ENCODE assay signal across 17 mouse cellular contexts in genomic region chr2:141217490-141217889, GRCm38 (mm10).
DNase-seq lines count a peak whose midpoint lies in the region; ATAC-seq and TF ChIP-seq lines count a peak whose summit lies in the region.
"Had no signal": no experiment of that assay in that cellular context is flagged by ENCODE, and none has a peak within 500 bp of the region (broad histone marks: within the 10 kb centered on the region; RNA-seq: fewer than 3 reads in every experiment).

No protein-coding gene starts in this region.

- no peaks in the 10 kb centered on the region for H3K9me3 ChIP-seq in liver, postnatal 0 days (ENCODE audit: low read length)
- H3K9me3 ChIP-seq: embryonic facial prominence, embryonic 15.5 days had no signal

- no peak overlapping the region for H3K4me2 ChIP-seq in liver, postnatal 0 days (ENCODE audit: low read depth, low read length)
- H3K4me2 ChIP-seq: embryonic facial prominence, embryonic 15.5 days; limb, embryonic 13.5 days had no signal

- H3K9ac ChIP-seq in liver, postnatal 0 days (replicated peaks): no peak overlapping the region
- H3K9ac ChIP-seq: embryonic facial prominence, embryonic 15.5 days; limb, embryonic 13.5 days had no signal

- peak; percentile 78 for DNase-seq in brain, adult 2 months (ENCODE audit: low read depth, low spot score)
- DNase-seq in cerebellum, postnatal 36 days: peak; percentile 55 to 64
- DNase-seq in layer of hippocampus, adult 2 months (ENCODE audit: low spot score in 2 of 2): peak; percentile 16 to 27
- DNase-seq in B cell, adult 2 months: no peak
- no peak for DNase-seq in right cerebral cortex, postnatal 4 days
- no peak for DNase-seq in liver, postnatal 0 days
- no peak for DNase-seq in heart, adult 11 months
- DNase-seq: adrenal gland, adult 2 months; heart, adult 18-20 months; heart, postnatal 14 days; kidney, adult 11 months; lung, adult 18-20 months; spleen, adult 18-20 months had no signal

- WGBS in liver, postnatal 0 days (ENCODE audit: insufficient replicate concordance): 82% methylated on average over 2 of the region's 2 CpGs

- no peaks in the 10 kb centered on the region for H3K27me3 ChIP-seq in liver, postnatal 0 days (ENCODE audit: insufficient read depth, low read length)
- H3K27me3 ChIP-seq: CH12.LX; embryonic facial prominence, embryonic 15.5 days; limb, embryonic 13.5 days had no signal

- no peaks in the 10 kb centered on the region for H3K4me1 ChIP-seq in liver, postnatal 0 days (ENCODE audit: insufficient read depth)
- H3K4me1 ChIP-seq: embryonic facial prominence, embryonic 15.5 days; limb, embryonic 13.5 days had no signal

- peak; percentile 72; the same call in 1 of the 2 replicates for ATAC-seq in cerebellum, adult (ENCODE audit: insufficient number of reproducible peaks, low FRiP score, low TSS enrichment)
- ATAC-seq in liver, postnatal 0 days: no peak

- TF ChIP-seq EP300 in liver, postnatal 0 days (IDR thresholded peaks at IDR 0.05; ENCODE audit: low read depth): no peak

- TF ChIP-seq CTCF in layer of hippocampus, adult 2 months (conservative IDR thresholded peaks at IDR 0.05): no peak
- TF ChIP-seq CTCF in liver, postnatal 0 days (IDR thresholded peaks at IDR 0.05; ENCODE audit: low read depth): no peak

- no peaks in the 10 kb centered on the region for H3K36me3 ChIP-seq in liver, postnatal 0 days (replicated peaks; ENCODE audit: insufficient read depth, low read length)
- H3K36me3 ChIP-seq: embryonic facial prominence, embryonic 15.5 days; limb, embryonic 13.5 days had no signal

- no peak overlapping the region for H3K4me3 ChIP-seq in layer of hippocampus, adult 2 months
- H3K4me3 ChIP-seq in liver, postnatal 0 days (ENCODE audit: low read depth, low read length): no peak overlapping the region
- H3K4me3 ChIP-seq: embryonic facial prominence, embryonic 15.5 days; limb, embryonic 13.5 days had no signal

- H3K27ac ChIP-seq in layer of hippocampus, adult 2 months: no peak overlapping the region
- no peak overlapping the region for H3K27ac ChIP-seq in liver, postnatal 0 days (ENCODE audit: low read depth)
- H3K27ac ChIP-seq: embryonic facial prominence, embryonic 15.5 days; limb, embryonic 13.5 days had no signal

Comparison
In these comparisons a context has a peak if more than half of its experiments do, and no peak if none do; other contexts are left out.
1. DNase-seq: peak in brain, adult 2 months (single experiment), cerebellum, postnatal 36 days (2 of 2) and layer of hippocampus, adult 2 months (2 of 2); none in B cell, adult 2 months (0 of 2), right cerebral cortex, postnatal 4 days (single experiment), liver, postnatal 0 days (single experiment) and heart, adult 11 months (single experiment).